Mouse (Mus musculus) erythroblast, embryonic 14.5 days (primary cell): ENCODE measurements around the gene Ano1.

Source experiments
- GATA1 ChIP-seq: IDR thresholded peaks from 2 replicates; pipeline ENCODE4 v1.6.1; 2012; ENCODE audit warnings: low read length, inconsistent platforms, mixed read lengths
- TAL1 ChIP-seq: IDR thresholded peaks from 3 replicates; pipeline ENCODE4 v1.6.1; 2012; ENCODE audit warnings: low read length, inconsistent platforms, mixed read lengths

GRCm38 (mm10) chr7:144680096-144680495 lies 71.7 kb downstream of the Ano1 start:
- TF ChIP-seq TAL1: no peak
- no peak for TF ChIP-seq GATA1
